Mouse (Mus musculus) liver, adult 2 months (tissue): Measurements from ENCODE around the gene Srsf1. TPM values are rescaled to one million over a fixed set of nuclear protein-coding genes. Genes with fewer than 3 reads are reported as not detected.

Source experiments
- DNase-seq: peaks from one replicate; pipeline ENCODE4 v3.0.0-alpha.2; 2011; ENCODE audit warnings: low read depth, low spot score; ENCODE audit errors: extremely low read depth
- H3K27ac ChIP-seq: fragments of 200-500 bp; replicated peaks from 2 replicates; pipeline ENCODE4 v1.5.1; 2012; ENCODE audit warnings: low read depth, mild to moderate bottlenecking, control low read depth, inconsistent platforms, low read length; ENCODE audit not compliant: insufficient read depth
- H3K27me3 ChIP-seq: fragments of 200-500 bp; 2 replicates; pipeline ENCODE4 v1.6.1; 2012; ENCODE audit warnings: mild to moderate bottlenecking, moderate library complexity, low read length, inconsistent platforms; ENCODE audit not compliant: control insufficient read depth, insufficient read depth
- H3K36me3 ChIP-seq: fragments of 200-500 bp; 2 replicates; pipeline ENCODE4 v1.6.1; 2012; ENCODE audit warnings: low read length, inconsistent platforms; ENCODE audit not compliant: control insufficient read depth, insufficient read depth
- H3K4me1 ChIP-seq: fragments of 200-500 bp; 2 replicates; pipeline ENCODE4 v1.6.1; 2011; ENCODE audit warnings: low read length; ENCODE audit not compliant: control insufficient read depth, insufficient read depth
- H3K4me3 ChIP-seq: fragments of 200-500 bp; 2 replicates; pipeline ENCODE4 v1.5.1; 2011; ENCODE audit warnings: low read depth, mild to moderate bottlenecking, control low read depth, low read length, moderate library complexity; ENCODE audit not compliant: insufficient read depth
- H3K79me2 ChIP-seq: fragments of 200-500 bp; 2 replicates; pipeline ENCODE4 v1.6.1; 2012; ENCODE audit warnings: inconsistent platforms, mild to moderate bottlenecking, low read length, moderate library complexity; ENCODE audit not compliant: control insufficient read depth, insufficient read depth
- H3K9ac ChIP-seq: fragments of 200-500 bp; 2 replicates; pipeline ENCODE4 v1.6.1; 2012; ENCODE audit warnings: low read depth, mild to moderate bottlenecking, control low read depth, inconsistent platforms, low read length
- CTCF ChIP-seq: fragments of 200-500 bp; IDR thresholded peaks from 2 replicates; pipeline ENCODE4 v1.5.1; 2011; ENCODE audit warnings: low read depth, low read length, control low read depth
- POLR2A ChIP-seq: fragments of 200-500 bp; IDR thresholded peaks from 2 replicates; pipeline ENCODE4 v1.6.1; 2011; ENCODE audit warnings: low read length, control low read depth; ENCODE audit not compliant: insufficient read depth; ENCODE audit errors: extremely low read depth
- WGBS: fragments of 180-500 bp; shearing (Covaris S2); methylation state at CpG from one replicate; pipeline ENCODE4 v1.1.7; 2018; 5-methylcytosine and 5-hydroxymethylcytosine counted together
- polyA plus RNA-seq: library from polyadenylated mRNA; depleted of rRNA; stranded (reverse); fragments of >200 nt; gene quantifications from 2 replicates; pipeline ENCODE4 v1.2.3, GENCODE M21; 2012
- total RNA-seq: library from RNA; depleted of rRNA; stranded (reverse); fragments of >200 nt; gene quantifications from 2 replicates; pipeline ENCODE4 v1.2.3, GENCODE M21; 2014

Gene Srsf1
- total and polyA plus RNA-seq, 2 experiments: 44.1 to 84.0 TPM

DNA sequence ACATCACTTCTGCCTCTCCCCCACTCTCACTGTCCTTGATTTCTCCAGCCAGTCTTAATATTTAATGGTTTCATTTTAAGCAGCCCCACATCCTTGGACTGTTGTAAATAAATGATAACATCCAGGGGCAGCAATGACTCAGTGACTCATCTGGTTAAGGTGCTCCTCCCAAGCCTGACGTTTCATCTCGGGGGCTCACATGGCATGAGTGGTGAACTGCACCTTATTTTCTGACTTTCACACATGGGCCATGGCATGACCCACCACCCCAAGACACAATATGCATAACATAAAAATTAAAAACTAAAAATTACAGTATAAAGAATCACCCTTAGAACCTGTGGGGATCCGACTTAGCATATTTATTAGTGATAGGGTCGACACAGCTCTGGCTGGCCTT, 1.3 kb upstream of the Srsf1 start:
- peaks cover 12% of the 10 kb centered on the region for H3K36me3 ChIP-seq
- peaks cover 12% of the 10 kb centered on the region; the same call in 1 of the 2 replicates for H3K79me2 ChIP-seq
- no peak for TF ChIP-seq CTCF
- no peak overlapping the region for H3K9ac ChIP-seq
- H3K4me1 ChIP-seq: peaks cover 10% of the 10 kb centered on the region; the same call in 1 of the 2 replicates
- 84% methylated on average over 4 of the region's 4 CpGs for WGBS
- H3K27ac ChIP-seq: no peak overlapping the region
- no peak overlapping the region for H3K4me3 ChIP-seq
- no peaks in the 10 kb centered on the region for H3K27me3 ChIP-seq
- no peak for DNase-seq

DNA sequence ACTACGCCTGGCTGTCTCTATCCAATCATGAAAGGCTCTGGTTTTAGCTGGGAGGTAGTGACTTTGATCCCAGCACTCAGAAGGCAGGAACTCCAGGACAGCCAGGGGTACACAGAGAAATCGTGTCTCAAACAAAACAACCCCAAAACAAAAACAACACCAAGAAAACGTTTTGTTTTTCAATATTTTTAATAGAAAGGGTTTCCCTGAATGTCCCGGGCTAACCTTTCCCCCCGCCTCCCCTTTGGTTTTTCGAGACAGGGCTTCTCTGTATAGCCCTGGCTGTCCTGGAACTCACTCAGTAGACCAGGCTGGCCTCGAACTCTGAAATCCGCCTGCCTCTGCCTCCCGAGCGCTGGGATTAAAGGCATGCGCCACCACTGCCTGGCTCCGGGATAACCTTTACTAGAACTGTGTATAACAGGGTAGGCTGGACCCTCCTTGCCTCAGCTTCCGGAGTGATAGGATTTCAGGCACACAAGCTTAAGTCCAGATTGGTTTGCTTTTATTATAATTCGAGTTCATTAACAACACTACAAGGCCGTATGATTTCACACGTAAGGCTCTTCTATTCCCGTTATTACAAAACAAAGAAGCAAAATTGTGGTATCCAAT, 743 bp upstream of the Srsf1 start:
- Histone ChIP-seq H3K79me2 (peaks cover 12% of the 10 kb centered on the region; the same call in 1 of the 2 replicates), H3K27me3 (no peaks in the 10 kb centered on the region), H3K4me1 (peaks cover 10% of the 10 kb centered on the region; the same call in 1 of the 2 replicates), H3K27ac (no peak overlapping the region), H3K36me3 (peaks cover 15% of the 10 kb centered on the region), H3K4me3 (no peak overlapping the region), H3K9ac (no peak overlapping the region)
- no peak for TF ChIP-seq CTCF
- TF ChIP-seq POLR2A: no peak
- 53% methylated on average over 17 of the region's 17 CpGs for WGBS
- DNase-seq: no peak

GRCm38 (mm10) chr11:88047871-88048531, 828 bp downstream of the Srsf1 start:
- Histone ChIP-seq H3K27me3 (no peaks in the 10 kb centered on the region), H3K27ac (peak overlapping the region; percentile 94), H3K4me3 (peak overlapping the region; percentile 93), H3K36me3 (peaks cover 21% of the 10 kb centered on the region), H3K4me1 (peaks cover 8% of the 10 kb centered on the region; the same call in 1 of the 2 replicates), H3K9ac (peak overlapping the region; percentile 97), H3K79me2 (peaks cover 12% of the 10 kb centered on the region; the same call in 1 of the 2 replicates)
- under 1% methylated on average over 76 of the region's 76 CpGs for WGBS
- TF ChIP-seq POLR2A (0 out of 2 replicates have a peak, but pooled peaks have one; percentile 6), CTCF (no peak)
- DNase-seq: no peak

DNA sequence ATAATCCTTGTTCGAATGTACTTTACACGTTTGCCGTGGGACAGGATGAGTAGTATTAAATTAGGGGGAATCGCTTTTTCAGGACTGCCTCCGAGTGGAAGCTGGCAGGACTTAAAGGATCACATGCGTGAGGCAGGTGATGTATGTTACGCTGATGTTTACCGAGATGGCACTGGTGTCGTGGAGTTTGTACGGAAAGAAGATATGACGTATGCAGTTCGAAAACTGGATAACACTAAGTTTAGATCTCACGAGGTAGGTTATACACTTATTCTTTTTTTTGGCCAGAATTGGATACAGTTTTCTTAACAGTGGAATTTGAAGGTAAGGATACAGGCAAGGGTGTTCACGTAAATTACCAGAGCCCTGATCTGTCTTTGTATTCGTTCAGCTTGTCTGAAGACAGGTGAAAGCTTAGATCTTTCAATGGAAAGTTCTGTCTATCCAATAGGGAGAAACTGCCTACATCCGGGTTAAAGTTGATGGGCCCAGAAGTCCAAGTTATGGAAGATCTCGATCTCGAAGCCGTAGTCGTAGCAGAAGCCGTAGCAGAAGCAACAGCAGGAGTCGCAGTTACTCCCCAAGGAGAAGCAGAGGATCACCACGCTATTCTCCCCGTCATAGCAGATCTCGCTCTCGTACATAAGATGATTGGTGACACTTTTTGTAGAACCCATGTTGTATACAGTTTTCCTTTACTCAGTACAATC, 1.9 kb downstream of the Srsf1 start:
- Histone ChIP-seq H3K9ac (peak overlapping the region; percentile 48), H3K79me2 (peaks cover 12% of the 10 kb centered on the region; the same call in 1 of the 2 replicates), H3K27me3 (no peaks in the 10 kb centered on the region), H3K4me1 (peaks cover 8% of the 10 kb centered on the region; the same call in 1 of the 2 replicates), H3K36me3 (peaks cover 21% of the 10 kb centered on the region), H3K27ac (no peak overlapping the region), H3K4me3 (peak overlapping the region; percentile 93)
- WGBS: 24% methylated on average over 26 of the region's 26 CpGs
- peak; percentile 61 for DNase-seq
- TF ChIP-seq CTCF: no peak
- no peak for TF ChIP-seq POLR2A

DNA sequence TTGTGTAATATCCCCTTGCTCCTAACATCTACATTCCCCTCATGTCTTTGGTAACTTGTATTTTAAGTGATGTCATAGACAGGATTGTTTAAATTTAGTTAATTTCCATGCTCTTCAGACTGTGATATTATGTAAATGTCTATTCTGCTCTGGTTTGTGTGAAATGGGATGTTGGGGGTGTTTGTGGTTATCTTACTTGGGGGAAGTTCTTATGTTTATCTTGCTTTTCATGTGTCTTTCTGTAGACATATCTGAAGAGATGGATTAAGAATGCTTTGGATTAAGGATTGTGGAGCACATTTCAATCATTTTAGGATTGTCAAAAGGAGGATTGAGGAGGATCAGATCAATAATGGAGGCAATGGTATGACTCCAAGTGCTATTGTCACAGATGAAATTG, 2.6 kb downstream of the Srsf1 start:
- DNase-seq: no peak
- Histone ChIP-seq H3K9ac (no peak overlapping the region), H3K27me3 (no peaks in the 10 kb centered on the region), H3K79me2 (peaks cover 12% of the 10 kb centered on the region; the same call in 1 of the 2 replicates), H3K27ac (no peak overlapping the region), H3K4me3 (no peak overlapping the region), H3K36me3 (peaks cover 21% of the 10 kb centered on the region), H3K4me1 (peaks cover 8% of the 10 kb centered on the region; the same call in 1 of the 2 replicates)
- TF ChIP-seq POLR2A (no peak), CTCF (no peak)
